Mouse (Mus musculus) heart, postnatal 0 days (tissue): ENCODE measurements around the gene Sbno1.

Experiments used
- CTCF ChIP-seq: IDR thresholded peaks from 2 replicates; pipeline ENCODE4 v1.5.1; 2016; ENCODE audit warnings: antibody characterized with exemption, control low read depth, low read depth
- EP300 ChIP-seq: IDR thresholded peaks from 2 replicates; pipeline ENCODE4 v1.6.1; 2016; ENCODE audit warnings: antibody characterized with exemption, low read depth

DNA sequence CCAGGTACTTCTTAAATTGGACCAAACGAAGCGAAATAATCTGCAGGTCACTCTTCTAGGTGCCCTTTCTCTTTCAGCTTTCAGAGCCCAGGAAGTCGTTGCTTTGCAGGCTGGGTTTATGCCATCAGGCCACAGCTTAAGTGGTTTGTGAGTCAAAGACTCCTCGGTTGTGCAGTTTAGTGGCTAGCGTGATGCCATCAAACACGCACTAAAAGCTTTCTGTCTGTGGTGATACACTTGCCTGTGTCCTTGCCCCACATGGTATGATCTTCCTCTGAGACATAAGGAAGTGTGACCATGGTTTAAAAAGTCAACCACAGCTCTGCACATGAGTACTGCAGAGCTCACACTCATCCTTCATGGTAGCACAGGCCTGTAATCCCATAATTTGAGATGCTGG lies 95.7 kb downstream of the Sbno1 start:
- TF ChIP-seq CTCF = no peak
- TF ChIP-seq EP300 = no peak
